Mouse (Mus musculus): Measurements from ENCODE around the gene Ttc26. TPM values are rescaled to one million over a fixed set of nuclear protein-coding genes. Genes with fewer than 3 reads are reported as not detected.
"Not testable (repeated sequence)": the region's sequence is repeated elsewhere in the genome, so short reads cannot be mapped to it uniquely, and the experiment has no call there.

The Ttc26 gene
- polyA plus RNA-seq, 1 experiment from 2014 or later = 11.8 TPM

DNA sequence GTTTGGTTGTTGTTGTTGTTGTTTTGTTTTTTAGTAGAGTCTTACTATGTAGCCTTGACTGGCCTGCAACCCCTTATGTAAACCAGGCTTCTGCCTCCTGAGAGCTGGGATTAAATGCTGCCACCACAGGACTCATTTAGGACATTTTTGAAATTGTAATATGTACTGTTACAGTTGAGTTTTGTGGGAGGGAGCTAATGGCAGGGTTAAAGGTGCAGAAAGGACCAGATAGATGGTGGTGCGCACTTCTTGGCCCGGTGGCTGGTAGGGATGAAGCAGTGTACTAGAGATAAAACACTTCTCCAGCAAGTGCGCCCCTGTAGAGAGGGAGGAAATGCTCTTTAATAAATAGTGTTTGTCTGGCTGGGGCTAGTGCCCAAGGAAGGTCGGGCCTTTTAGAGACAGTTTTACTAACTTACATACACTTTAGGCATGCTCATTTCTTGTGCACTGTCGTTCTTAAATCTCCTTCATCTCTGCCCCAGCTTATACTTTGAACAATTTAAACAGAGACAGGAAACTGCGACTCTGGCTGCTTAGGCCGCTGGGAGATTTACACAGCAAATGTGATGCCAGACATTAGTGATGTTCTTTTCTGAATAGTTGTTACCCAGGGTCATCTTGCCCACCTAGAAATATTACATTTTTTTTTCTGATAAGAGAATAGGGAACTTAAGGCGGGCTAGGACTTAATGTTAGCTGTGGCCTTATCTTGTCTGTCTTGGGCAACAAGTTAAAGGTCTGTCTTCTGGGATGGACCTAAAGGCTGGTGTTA is 22.8 kb upstream of the Ttc26 start:
- Histone ChIP-seq H3K4me1 (ENCODE audit: control insufficient read depth, insufficient read depth, low read length) (no peaks in the 10 kb centered on the region; the same call in 1 of the 2 replicates), H3K27me3 (ENCODE audit: control insufficient read depth, insufficient read depth, low read length) (peaks cover 24% of the 10 kb centered on the region), H3K27ac (replicated peaks; ENCODE audit: low read depth, low read length) (no peak overlapping the region), H3K9me3 (replicated peaks; ENCODE audit: control insufficient read depth, low read length) (no peaks in the 10 kb centered on the region), H3K36me3 (replicated peaks; ENCODE audit: control insufficient read depth, insufficient read depth, low read depth, low read length) (no peaks in the 10 kb centered on the region), H3K9ac (replicated peaks; ENCODE audit: low read length) (no peak overlapping the region), H3K4me3 (ENCODE audit: low read depth, low read length) (no peak overlapping the region), H3K4me2 (ENCODE audit: low read depth, low read length) (no peak overlapping the region)
- ATAC-seq (replicated peaks; ENCODE audit: insufficient number of reproducible peaks, low FRiP score, low TSS enrichment, low read depth) (no peak), DNase-seq (ENCODE audit: low spot score) (no peak)
- 73% methylated on average over 8 of the region's 8 CpGs for WGBS

DNA sequence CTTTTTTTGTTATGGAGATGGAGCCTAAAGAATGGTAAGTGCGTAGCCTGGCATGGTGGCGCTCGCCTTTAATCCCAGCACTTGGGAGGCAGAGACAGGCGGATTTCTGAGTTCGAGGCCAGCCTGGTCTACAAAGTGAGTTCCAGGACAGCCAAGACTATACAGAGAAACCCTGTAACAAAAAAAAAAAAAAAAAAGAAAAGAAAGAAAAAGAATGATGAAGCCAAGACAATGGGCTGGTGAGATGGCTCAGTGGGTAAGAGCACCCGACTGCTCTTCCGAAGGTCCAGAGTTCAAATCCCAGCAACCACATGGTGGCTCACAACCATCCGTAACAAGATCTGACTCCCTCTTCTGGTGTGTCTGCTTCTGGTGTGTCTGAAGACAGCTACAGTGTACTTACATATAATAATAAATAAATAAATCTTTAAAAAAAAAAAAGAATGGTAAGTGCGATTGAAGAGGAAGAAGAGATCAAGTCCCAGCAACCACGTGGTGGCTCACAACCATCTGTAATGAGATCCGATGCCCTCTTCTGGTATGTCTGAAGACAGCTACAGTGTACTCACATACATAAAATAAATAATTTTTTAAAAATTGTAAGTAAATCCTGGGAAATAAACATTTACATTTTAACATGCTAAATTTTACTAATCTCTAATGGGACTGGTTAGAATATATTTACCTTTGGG is 22.1 kb upstream of the Ttc26 start:
- H3K27ac ChIP-seq (replicated peaks; ENCODE audit: low read depth, low read length); H3K9ac ChIP-seq (replicated peaks; ENCODE audit: low read length); DNase-seq (ENCODE audit: low spot score); H3K4me2 ChIP-seq (ENCODE audit: low read depth, low read length); H3K9me3 ChIP-seq (replicated peaks; ENCODE audit: control insufficient read depth, low read length); ATAC-seq (replicated peaks; ENCODE audit: insufficient number of reproducible peaks, low FRiP score, low TSS enrichment, low read depth); H3K36me3 ChIP-seq (replicated peaks; ENCODE audit: control insufficient read depth, insufficient read depth, low read depth, low read length); H3K4me3 ChIP-seq (ENCODE audit: low read depth, low read length); H3K4me1 ChIP-seq (ENCODE audit: control insufficient read depth, insufficient read depth, low read length): not testable (repeated sequence)
- peaks cover 18% of the 10 kb centered on the region for H3K27me3 ChIP-seq (ENCODE audit: control insufficient read depth, insufficient read depth, low read length)
- WGBS = 88% methylated on average over 10 of the region's 11 CpGs

GRCm38 (mm10) chr6:38359736-38360499 is 21.4 kb upstream of the Ttc26 start:
- H3K4me1 ChIP-seq (ENCODE audit: control insufficient read depth, insufficient read depth, low read length) = no peaks in the 10 kb centered on the region; the same call in 1 of the 2 replicates
- peaks cover 11% of the 10 kb centered on the region for H3K27me3 ChIP-seq (ENCODE audit: control insufficient read depth, insufficient read depth, low read length)
- no peak overlapping the region for H3K9ac ChIP-seq (replicated peaks; ENCODE audit: low read length)
- no peaks in the 10 kb centered on the region for H3K9me3 ChIP-seq (replicated peaks; ENCODE audit: control insufficient read depth, low read length)
- no peak for DNase-seq (ENCODE audit: low spot score)
- WGBS = 88% methylated on average over 12 of the region's 12 CpGs
- H3K36me3 ChIP-seq (replicated peaks; ENCODE audit: control insufficient read depth, insufficient read depth, low read depth, low read length) = no peaks in the 10 kb centered on the region
- H3K4me3 ChIP-seq (ENCODE audit: low read depth, low read length) = no peak overlapping the region
- no peak for ATAC-seq (replicated peaks; ENCODE audit: insufficient number of reproducible peaks, low FRiP score, low TSS enrichment, low read depth)
- H3K4me2 ChIP-seq (ENCODE audit: low read depth, low read length) = no peak overlapping the region
- no peak overlapping the region for H3K27ac ChIP-seq (replicated peaks; ENCODE audit: low read depth, low read length)

- Histone ChIP-seq H3K4me2 (ENCODE audit: low read depth, low read length) (no peak overlapping the region), H3K9me3 (replicated peaks; ENCODE audit: control insufficient read depth, low read length) (no peaks in the 10 kb centered on the region), H3K9ac (replicated peaks; ENCODE audit: low read length) (no peak overlapping the region), H3K36me3 (replicated peaks; ENCODE audit: control insufficient read depth, insufficient read depth, low read depth, low read length) (no peaks in the 10 kb centered on the region), H3K4me3 (ENCODE audit: low read depth, low read length) (no peak overlapping the region), H3K27ac (replicated peaks; ENCODE audit: low read depth, low read length) (no peak overlapping the region), H3K4me1 (ENCODE audit: control insufficient read depth, insufficient read depth, low read length) (no peaks in the 10 kb centered on the region; the same call in 1 of the 2 replicates), H3K27me3 (ENCODE audit: control insufficient read depth, insufficient read depth, low read length) (peaks cover 6% of the 10 kb centered on the region)
- ATAC-seq (replicated peaks; ENCODE audit: insufficient number of reproducible peaks, low FRiP score, low TSS enrichment, low read depth) (no peak), DNase-seq (ENCODE audit: low spot score) (no peak)
- WGBS = 93% methylated on average over 4 of the region's 4 CpGs
Measured at GRCm38 (mm10) chr6:38361065-38361464, 20.2 kb upstream of the Ttc26 start.

GRCm38 (mm10) chr6:38361937-38362336 is 19.3 kb upstream of the Ttc26 start:
- Histone ChIP-seq H3K27me3 (ENCODE audit: control insufficient read depth, insufficient read depth, low read length) (peaks cover 2% of the 10 kb centered on the region; the same call in 1 of the 2 replicates), H3K27ac (replicated peaks; ENCODE audit: low read depth, low read length) (no peak overlapping the region), H3K9me3 (replicated peaks; ENCODE audit: control insufficient read depth, low read length) (no peaks in the 10 kb centered on the region), H3K4me2 (ENCODE audit: low read depth, low read length) (no peak overlapping the region), H3K9ac (replicated peaks; ENCODE audit: low read length) (no peak overlapping the region), H3K36me3 (replicated peaks; ENCODE audit: control insufficient read depth, insufficient read depth, low read depth, low read length) (no peaks in the 10 kb centered on the region), H3K4me1 (ENCODE audit: control insufficient read depth, insufficient read depth, low read length) (no peaks in the 10 kb centered on the region; the same call in 1 of the 2 replicates), H3K4me3 (ENCODE audit: low read depth, low read length) (no peak overlapping the region)
- no peak for ATAC-seq (replicated peaks; ENCODE audit: insufficient number of reproducible peaks, low FRiP score, low TSS enrichment, low read depth)
- no peak for DNase-seq (ENCODE audit: low spot score)
- 39% methylated on average over 1 of the region's 1 CpGs for WGBS

- Histone ChIP-seq H3K9me3 (replicated peaks; ENCODE audit: control insufficient read depth, low read length) (no peaks in the 10 kb centered on the region), H3K27ac (replicated peaks; ENCODE audit: low read depth, low read length) (no peak overlapping the region), H3K27me3 (ENCODE audit: control insufficient read depth, insufficient read depth, low read length) (no peaks in the 10 kb centered on the region), H3K36me3 (replicated peaks; ENCODE audit: control insufficient read depth, insufficient read depth, low read depth, low read length) (no peaks in the 10 kb centered on the region), H3K4me2 (ENCODE audit: low read depth, low read length) (no peak overlapping the region), H3K9ac (replicated peaks; ENCODE audit: low read length) (no peak overlapping the region), H3K4me1 (ENCODE audit: control insufficient read depth, insufficient read depth, low read length) (no peaks in the 10 kb centered on the region; the same call in 1 of the 2 replicates), H3K4me3 (ENCODE audit: low read depth, low read length) (no peak overlapping the region)
- WGBS = 65% methylated on average over 4 of the region's 4 CpGs
- DNase-seq (ENCODE audit: low spot score) (no peak), ATAC-seq (replicated peaks; ENCODE audit: insufficient number of reproducible peaks, low FRiP score, low TSS enrichment, low read depth) (no peak)
Measured at GRCm38 (mm10) chr6:38363370-38363769, 17.9 kb upstream of the Ttc26 start.

- H3K27ac ChIP-seq (replicated peaks; ENCODE audit: low read depth, low read length) = no peak overlapping the region
- H3K9ac ChIP-seq (replicated peaks; ENCODE audit: low read length) = no peak overlapping the region
- DNase-seq (ENCODE audit: low spot score) (no peak), ATAC-seq (replicated peaks; ENCODE audit: insufficient number of reproducible peaks, low FRiP score, low TSS enrichment, low read depth) (no peak)
- no peaks in the 10 kb centered on the region for H3K9me3 ChIP-seq (replicated peaks; ENCODE audit: control insufficient read depth, low read length)
- H3K27me3 ChIP-seq (ENCODE audit: control insufficient read depth, insufficient read depth, low read length) = no peaks in the 10 kb centered on the region
- H3K4me2 ChIP-seq (ENCODE audit: low read depth, low read length) = no peak overlapping the region
- no peaks in the 10 kb centered on the region for H3K36me3 ChIP-seq (replicated peaks; ENCODE audit: control insufficient read depth, insufficient read depth, low read depth, low read length)
- H3K4me1 ChIP-seq (ENCODE audit: control insufficient read depth, insufficient read depth, low read length) = no peaks in the 10 kb centered on the region; the same call in 1 of the 2 replicates
- no peak overlapping the region for H3K4me3 ChIP-seq (ENCODE audit: low read depth, low read length)
Measured at GRCm38 (mm10) chr6:38364121-38364520, 17.1 kb upstream of the Ttc26 start.

Measured in embryonic facial prominence, embryonic 11.5 days (tissue).